Mouse (Mus musculus): ENCODE measurements around the gene Psg19.
A peak's percentile ranks its signal among the peaks of the same experiment; 100 is the strongest.
"Not testable (repeated sequence)": the region's sequence is repeated elsewhere in the genome, so short reads cannot be mapped to it uniquely, and the experiment has no call there.

Gene Psg19

DNA sequence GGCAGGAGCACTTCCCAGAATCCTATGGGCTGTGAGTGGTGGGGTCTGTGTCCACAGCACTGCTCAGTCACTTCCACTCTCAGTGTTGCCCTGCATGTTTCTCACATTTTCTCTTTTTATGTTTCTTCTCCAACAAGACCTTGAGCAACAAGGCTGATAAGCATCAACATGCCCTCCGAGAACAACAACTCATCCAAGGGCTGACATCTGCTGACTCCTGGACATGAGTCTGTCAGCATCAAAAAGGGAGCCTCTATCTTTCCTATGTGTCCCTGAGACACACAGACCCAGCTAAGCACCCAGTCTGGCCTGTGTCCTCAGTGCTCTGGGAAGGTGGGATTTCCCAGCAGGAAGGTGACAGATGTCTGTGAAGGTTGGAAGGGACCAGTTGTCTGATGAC, at the start of gene Psg19:
Gene Psg19, minus strand, starts transcription at position 101 of the 400 bp plus-strand sequence.
- DNase-seq, result no peak

- no peak for DNase-seq
Observed at GRCm38 (mm10) chr7:18844811-18845210, 46.5 kb upstream of the Psg19 start.

- DNase-seq, result no peak
Observed at GRCm38 (mm10) chr7:18841174-18841567, 42.9 kb upstream of the Psg19 start.

GRCm38 (mm10) chr7:18840386-18841173, 42.3 kb upstream of the Psg19 start:
- peak; percentile 36 to 61 for DNase-seq

DNA sequence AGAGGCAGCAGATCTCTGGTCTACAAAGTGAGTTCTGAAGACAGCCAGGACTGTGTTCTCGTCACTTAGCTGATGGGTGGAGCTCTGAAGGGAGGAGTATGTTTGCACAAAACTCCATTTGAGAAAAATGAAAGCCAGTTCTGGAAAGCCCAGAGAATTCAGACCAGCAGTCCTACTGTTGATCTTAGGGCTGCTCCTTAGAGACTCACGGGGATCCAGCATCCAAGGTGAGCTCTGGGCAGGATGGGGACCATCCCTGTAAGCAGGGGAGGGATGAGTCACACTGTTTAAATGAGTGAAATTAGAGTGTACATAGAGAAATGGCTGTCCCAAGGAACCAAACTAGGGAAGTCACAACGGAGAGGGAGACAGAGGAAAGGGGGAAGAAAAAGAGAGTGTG, 41.5 kb upstream of the Psg19 start, which contains the start of gene Mill2:
Gene Mill2, plus strand, starts transcription at position 102 of the 400 bp plus-strand sequence.
- DNase-seq, result no peak

DNA sequence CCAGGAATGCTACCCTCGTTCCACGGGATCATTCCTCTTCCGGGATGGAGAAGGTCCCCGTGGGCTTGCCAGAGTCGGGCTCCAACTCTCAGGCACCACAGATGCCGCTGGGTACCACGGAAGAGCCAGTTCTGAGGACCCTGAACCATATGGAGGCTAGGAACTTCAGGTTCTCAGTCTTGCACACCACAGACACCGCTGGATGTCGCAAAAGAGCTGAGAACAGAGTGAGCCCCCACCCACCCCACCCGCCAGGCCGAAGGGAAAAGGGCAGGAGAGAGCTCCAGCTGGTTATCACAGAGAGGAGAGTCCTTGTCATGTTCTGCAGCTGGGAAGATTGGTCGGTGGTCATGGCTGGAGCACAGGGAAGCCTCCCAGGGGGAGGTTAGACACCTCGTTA, 34.0 kb upstream of the Psg19 start:
- DNase-seq, result no peak

DNA sequence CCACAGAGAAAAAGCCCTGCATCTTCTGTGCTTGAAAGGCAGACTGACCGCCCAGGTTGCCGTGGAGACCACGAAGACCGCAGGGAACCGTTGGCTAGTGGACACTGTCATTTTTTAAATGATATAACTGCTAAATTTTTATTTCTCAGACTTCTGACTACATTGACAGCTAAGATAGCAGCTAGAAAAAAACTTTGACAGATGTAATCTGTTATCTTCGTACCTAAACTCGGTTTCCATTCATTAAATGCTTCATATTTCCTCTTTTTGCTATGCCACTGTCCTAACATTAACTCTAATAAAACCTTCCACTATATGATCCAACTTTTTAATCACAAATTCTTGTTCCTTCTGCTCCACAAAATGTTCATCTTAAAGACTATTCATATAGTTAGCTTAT, 31.2 kb upstream of the Psg19 start:
- DNase-seq, result no peak

GRCm38 (mm10) chr7:18828592-18828991, 30.3 kb upstream of the Psg19 start:
- no peak for DNase-seq

- DNase-seq, result no peak
Observed at GRCm38 (mm10) chr7:18827792-18828546, 29.6 kb upstream of the Psg19 start.

DNA sequence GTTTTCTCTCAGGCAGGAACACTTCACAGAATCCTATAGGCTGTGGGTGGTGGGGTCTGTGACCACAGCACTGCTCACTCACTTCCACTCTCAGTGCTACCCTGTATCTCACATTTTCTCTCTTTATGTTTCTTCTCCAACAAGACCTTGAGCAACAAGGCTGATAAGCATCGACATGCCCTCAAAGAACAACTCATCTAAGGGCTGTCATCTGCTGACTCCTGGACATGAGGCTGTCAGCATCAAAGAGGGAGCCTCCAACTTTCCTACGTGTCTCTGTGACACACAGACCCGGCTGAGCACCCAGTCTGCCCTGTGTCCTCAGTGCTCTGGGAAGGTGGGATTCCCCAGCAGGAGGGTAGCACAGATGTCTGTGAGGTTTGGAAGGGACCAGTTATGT, 23.2 kb upstream of the Psg19 start, which contains the start of gene Psg17:
Gene Psg17, minus strand, starts transcription at position 101 of the 400 bp plus-strand sequence.
- no peak for DNase-seq

DNA sequence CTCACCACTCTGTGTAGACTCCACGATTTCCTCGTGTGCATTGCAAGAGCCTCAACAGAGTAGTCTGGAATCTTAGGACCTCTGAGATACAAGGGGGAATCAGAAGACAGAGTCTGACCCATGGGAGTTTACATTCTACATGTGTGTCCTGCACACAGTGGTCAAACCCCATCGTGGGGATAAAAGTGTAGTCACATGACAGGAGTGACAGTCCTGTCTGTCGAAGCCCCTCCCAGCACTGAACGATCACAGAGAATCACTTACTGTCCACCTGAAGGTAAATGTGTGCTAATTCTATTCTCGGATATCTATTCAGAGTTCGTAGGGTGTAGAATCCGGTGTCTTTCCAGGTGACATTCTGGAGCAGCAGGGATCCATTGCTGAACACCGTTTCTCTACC, 20.0 kb upstream of the Psg19 start:
- DNase-seq, result no peak

- no peak for DNase-seq
Observed at GRCm38 (mm10) chr7:18803526-18803925, 5.2 kb upstream of the Psg19 start.

DNA sequence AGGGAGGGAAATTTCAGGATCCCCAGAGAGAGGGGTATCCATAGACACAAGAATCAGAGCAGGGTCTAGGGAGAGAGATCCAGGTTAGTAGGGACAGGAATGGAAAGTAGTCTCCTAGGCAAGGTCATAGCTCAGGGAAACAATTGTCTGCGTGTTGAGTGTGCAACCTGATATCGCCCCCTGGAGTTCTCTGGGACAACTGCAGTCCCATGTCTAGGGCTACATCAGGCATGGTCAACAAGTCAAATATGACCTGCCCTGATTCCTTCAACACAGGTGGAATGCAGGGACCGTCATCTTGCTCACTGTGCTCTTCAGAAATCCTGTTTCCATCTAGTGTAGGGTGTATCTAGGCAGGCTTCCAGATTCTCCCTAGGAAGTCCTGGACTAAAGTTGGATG, 809 bp upstream of the Psg19 start:
- DNase-seq, result no peak

GRCm38 (mm10) chr7:18790671-18791070, 7.6 kb downstream of the Psg19 start:
- DNase-seq, result not testable (repeated sequence)

GRCm38 (mm10) chr7:18781301-18781700, 17.0 kb downstream of the Psg19 start:
- DNase-seq, result not testable (repeated sequence)

- DNase-seq, result no peak
Observed at GRCm38 (mm10) chr7:18779337-18779781, 19.0 kb downstream of the Psg19 start.

GRCm38 (mm10) chr7:18762885-18763284, 35.4 kb downstream of the Psg19 start:
- not testable (repeated sequence) for DNase-seq

GRCm38 (mm10) chr7:18760152-18760551, 38.2 kb downstream of the Psg19 start:
- DNase-seq, result not testable (repeated sequence)

DNA sequence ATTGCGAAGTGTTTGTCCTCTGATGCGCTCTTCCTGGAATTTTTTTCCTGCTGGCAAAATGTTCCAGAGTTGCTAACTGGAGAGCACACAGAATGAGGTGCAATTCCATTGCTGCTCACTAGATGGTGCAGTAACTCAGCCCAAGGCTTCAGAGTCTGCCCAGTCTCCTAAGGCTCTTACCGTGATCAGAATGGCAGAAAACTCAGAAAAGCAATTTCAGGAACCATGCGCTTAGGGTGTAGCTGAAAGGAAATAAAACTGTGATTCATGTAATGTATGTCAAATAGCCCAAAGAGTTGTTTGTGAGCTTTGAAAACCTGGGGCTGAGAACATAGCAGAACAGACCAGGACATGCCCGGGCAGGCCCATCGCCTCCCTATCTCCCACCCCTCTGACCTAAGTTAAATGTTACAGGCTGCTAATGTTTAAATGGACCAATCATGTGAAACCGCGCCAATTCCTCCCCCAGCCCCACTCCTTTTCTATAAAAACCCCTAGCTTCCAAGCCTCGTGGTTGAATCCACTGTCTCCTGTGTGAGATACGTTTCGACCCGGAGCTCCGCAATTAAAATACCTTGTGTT, 48.3 kb downstream of the Psg19 start:
- DNase-seq, result peak; percentile 38 to 68

- DNase-seq, result no peak
Observed at GRCm38 (mm10) chr7:18748994-18749895, 49.1 kb downstream of the Psg19 start.

GRCm38 (mm10) chr7:18747420-18747819, 50.9 kb downstream of the Psg19 start:
- DNase-seq, result not testable (repeated sequence)

DNA sequence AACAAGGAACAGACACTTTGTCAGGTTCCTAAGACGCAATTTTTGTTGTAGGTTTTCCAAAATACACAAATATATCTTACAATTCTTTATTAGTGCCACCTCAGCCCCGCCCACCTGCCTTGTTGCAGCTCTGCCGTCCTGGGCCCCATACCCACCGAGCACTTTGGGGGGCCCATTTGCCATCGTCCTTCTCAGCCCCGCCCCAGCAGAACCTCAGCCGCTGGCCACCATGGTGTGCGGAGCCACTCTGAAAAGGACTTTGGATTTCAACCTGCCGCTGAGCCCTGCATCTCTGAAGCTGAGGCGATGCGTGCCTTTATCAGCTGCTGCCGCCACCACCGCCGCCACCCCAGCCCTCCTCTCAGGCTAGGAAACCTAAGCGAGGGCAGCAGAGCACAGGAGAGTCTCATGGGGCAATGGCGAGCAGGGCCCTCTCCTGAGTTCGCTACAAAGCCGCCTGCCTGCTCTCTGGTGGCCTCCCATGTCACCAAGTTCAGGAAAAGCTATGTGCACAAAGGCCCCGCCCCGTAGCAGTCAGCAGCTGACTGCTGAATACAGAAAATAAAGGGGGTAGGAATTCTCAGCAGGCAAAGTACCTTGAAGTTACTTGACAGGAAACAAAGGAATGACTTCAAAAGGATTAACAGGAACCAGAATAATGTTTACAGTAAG, 52.0 kb downstream of the Psg19 start:
- DNase-seq, result no peak

Data from kidney, adult 8-10 months (tissue).